Mouse (Mus musculus) testis, postnatal 14 days (tissue): ENCODE results near the gene Trappc10.

Experiments used
- DNase-seq: peaks from one replicate; pipeline ENCODE4 v3.0.0; 2021; ENCODE audit warnings: low spot score

The Trappc10 gene

DNA sequence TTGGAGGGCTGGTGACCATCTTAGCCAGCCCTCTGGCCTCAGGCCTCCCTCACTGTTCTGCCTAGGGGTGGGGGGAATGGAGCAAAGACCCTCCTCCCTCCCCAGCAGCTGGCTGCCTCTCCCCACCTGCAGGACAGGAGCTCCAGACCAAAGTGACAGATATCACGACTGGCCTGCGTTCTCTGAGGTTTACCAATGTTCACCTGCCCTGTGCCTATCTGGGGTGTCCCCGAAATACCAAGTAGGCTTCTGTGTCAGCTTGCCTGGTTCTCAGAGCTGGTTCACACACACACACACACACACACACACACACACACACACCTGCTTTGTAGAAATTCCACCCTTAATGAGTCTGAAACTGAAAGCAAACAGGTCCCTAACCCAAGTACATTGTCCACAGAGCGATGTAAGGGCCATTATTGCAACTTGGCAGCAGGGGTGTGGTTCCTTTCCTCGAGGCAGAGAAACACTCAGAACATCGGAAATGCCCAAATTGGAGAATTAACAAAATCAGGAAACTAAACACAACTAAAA lies 13.8 kb upstream of the Trappc10 start:
- DNase-seq, result no peak

DNA sequence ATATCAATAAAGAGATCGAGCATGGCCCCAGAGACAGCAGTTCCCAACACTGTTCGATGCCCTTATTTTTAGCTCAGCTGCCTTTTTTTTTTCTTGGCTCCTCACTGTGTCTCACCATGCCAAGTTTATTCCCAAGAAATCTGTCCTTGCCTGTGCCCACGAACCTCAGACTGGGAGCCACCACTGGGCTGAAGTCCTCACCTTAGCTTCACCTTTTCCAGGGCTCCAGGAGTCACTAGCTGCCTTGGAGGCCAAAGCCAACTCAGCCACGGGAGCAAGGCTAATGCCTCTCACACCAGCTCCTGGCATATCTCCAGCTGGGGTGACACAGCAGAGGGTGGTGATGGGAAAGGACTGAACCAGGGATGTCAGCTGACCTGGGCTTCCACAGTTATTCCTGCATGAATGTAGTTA lies 11.2 kb upstream of the Trappc10 start:
- DNase-seq, result no peak

GRCm38 (mm10) chr10:78247206-78247605 lies 2.8 kb upstream of the Trappc10 start:
- DNase-seq, result no peak

- DNase-seq, result no peak
Observed at GRCm38 (mm10) chr10:78246725-78247124, 2.3 kb upstream of the Trappc10 start.

DNA sequence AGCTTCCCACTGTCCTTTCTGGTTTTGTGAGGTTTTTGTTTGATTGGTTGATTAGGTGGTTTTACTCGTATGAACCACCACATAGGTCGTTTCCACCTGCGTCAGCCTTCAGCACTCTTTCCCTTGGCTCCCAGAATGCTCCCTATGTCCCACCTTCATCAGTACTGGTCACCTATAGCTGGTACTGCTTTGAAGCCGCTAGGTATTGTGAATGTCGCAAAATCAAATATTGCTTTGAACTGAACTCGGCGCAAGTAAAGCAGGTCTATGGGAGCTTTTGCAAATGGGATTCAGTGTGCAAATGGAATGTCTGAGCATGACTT lies 745 bp upstream of the Trappc10 start:
- no peak for DNase-seq

GRCm38 (mm10) chr10:78244058-78244437 lies 393 bp downstream of the Trappc10 start:
- DNase-seq, result peak; percentile 62

DNA sequence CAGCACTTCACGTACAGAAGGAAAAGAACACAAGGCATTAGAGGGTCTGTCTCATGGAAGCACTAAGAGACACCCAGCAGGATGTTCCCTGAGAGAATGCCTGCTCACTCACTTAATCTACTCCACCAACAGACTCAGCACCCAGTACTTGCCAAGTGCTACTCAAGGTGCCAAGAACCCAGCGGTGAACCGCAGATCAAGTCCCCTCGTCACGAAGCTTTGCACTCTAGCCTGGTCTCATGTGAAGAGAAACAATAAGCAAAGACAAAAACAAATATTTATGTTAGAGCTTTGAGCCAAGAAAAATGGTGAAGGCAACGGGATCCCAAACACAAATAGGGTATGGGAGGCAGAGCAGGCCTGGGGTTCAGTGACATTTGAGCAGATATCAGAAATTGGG lies 5.5 kb downstream of the Trappc10 start:
- no peak for DNase-seq

GRCm38 (mm10) chr10:78238297-78238696 lies 6.1 kb downstream of the Trappc10 start:
- no peak for DNase-seq

- no peak for DNase-seq
Observed at GRCm38 (mm10) chr10:78237809-78238208, 6.6 kb downstream of the Trappc10 start.

- DNase-seq, result no peak
Observed at GRCm38 (mm10) chr10:78236885-78237629, 7.4 kb downstream of the Trappc10 start.

DNA sequence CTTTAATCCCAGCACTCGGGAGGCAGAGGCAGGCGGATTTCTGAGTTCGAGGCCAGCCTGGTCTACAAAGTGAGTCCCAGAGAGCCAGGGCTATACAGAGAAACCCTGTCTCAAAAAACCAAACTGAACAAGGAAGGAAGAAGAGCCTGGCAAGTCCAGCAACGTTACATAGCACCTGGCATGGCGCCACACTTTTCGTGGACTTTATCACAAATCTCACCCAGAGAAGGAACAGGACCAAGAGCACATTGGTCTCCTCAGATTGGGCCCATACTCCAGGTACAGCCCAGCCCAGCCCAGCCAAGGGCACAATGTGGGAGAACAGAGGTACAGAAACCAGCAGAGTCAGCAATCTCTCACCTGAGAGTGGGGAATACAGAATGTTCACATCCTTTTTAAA lies 10.7 kb downstream of the Trappc10 start:
- DNase-seq, result no peak

DNA sequence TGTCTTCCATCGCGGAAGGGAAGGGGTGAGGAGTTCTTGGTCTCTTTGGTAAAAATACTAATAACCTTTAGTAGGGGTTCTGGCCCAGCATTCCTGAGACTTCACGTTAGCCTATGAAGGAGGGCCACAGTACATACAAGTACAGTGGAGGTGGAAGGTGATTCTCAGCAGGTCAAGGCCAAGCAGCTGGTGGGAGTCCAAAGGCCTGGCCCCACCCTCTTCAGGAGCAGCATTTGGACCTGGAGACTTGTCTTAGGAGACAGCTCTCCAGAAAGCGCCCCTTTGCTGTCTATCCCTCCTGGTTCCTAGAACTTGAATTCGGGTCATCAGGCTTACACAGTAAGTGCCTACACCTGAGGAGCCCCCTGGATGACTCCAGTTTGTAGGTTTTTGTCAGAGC lies 11.3 kb downstream of the Trappc10 start:
- DNase-seq, result no peak

- no peak for DNase-seq
Observed at GRCm38 (mm10) chr10:78232301-78232980, 12.0 kb downstream of the Trappc10 start.

- no peak for DNase-seq
Observed at GRCm38 (mm10) chr10:78228560-78228928, 15.9 kb downstream of the Trappc10 start.

DNA sequence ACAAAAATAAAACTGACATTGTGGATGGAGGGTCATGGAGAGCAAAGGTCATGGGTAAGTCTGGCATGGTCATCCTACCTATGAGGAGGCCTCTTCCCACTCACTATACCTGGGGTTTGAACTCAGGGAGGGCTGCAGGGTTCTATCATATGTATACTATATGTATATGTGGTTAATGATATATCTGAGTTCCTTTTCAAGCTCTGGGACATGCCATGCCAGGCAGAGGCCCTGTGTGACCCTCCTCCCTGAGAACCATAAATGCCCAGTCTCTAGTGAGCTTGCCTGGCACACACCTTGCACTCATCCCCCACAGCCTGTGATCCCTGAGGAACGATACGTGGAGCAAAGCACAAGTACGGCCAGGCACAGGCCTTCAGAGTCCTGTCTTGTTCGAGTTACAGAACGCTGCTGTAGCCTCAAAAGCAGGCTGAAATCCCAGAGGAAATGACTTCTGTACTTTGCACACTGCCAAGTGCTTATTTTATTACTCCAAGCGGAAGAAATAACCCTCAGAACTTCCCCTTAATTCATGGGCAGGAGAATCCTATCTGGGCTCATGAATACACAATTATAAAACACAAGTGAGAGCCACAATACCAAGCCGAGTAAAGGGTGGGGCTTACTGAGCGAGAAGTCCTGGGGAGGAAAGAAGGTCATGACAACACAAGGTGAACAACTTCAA lies 16.4 kb downstream of the Trappc10 start:
- no peak for DNase-seq

DNA sequence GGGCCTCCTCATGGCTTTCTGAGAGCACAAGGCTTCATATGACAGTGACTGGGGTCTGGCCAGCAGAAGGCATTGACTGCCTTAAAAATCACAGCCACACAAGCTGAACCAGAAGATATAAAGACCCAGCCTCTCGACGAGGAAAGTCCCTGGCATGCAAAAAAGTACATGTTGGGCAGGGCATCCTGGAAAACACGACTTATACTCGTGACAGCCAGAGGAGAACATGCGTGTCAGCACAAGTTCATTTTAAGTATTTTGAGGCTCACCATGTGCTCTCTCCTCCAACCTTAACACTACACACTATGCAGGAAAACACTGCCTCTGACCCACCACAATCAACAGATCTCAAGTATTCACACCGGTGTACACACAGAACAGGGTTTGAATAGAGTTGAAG lies 20.3 kb downstream of the Trappc10 start:
- no peak for DNase-seq

GRCm38 (mm10) chr10:78222908-78223307 lies 21.5 kb downstream of the Trappc10 start:
- no peak for DNase-seq

DNA sequence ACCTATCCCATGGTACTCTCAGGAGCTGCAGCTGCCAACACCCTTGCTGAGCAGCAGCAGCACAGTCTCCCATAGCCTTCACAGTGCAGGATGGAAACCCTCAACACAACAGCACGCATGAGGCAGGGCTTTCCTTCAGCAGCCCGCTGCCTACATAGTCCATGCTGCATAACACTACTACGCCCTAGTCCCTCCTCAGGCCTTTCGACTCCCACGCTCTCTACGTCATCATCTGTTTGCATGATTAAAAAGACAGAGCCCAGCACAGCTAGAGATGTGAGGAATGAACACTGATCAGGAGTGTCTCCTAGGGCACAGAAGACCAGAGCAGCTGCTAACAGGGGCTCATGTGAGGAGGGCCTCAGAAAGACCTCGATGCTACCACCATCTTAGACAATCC lies 23.1 kb downstream of the Trappc10 start:
- no peak for DNase-seq

DNA sequence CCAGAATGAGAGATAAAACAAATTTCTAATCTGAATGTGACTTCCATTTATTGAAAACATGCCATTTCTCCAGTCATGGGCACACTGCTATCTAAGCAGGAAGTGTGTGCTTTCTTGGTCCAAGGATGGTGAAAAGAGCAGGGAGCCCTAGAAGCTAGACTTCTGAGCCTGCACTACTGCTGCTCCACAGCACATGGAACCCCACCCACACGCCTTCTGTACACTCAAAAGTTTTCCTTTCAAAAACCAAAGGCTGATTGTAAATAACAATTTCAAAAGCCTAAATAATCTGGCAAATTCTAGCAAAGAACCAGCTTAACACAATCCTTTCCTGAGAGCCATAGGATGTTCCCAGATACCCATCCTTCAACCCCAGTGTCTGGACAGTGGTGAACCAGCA lies 24.9 kb downstream of the Trappc10 start:
- DNase-seq, result no peak

DNA sequence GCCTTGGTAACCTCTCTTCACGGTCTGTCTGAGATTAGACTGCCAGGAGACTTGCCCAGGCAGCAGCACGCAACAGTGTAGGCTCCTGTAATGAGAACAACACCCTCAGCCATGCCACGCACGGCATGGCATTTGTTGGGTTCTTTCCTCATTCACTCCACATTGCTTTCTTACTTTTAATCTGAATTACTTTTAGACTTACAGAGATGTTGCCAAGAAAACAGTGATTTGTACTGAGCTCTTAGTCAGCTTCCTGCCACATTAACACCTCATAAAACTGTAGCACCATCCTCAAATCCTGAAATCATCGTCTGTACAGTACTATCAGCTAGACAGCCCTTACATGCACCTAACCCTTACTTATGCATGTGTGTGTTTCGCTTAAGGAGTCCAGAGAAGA lies 25.9 kb downstream of the Trappc10 start:
- no peak for DNase-seq

GRCm38 (mm10) chr10:78216376-78217083 lies 27.9 kb downstream of the Trappc10 start:
- no peak for DNase-seq

DNA sequence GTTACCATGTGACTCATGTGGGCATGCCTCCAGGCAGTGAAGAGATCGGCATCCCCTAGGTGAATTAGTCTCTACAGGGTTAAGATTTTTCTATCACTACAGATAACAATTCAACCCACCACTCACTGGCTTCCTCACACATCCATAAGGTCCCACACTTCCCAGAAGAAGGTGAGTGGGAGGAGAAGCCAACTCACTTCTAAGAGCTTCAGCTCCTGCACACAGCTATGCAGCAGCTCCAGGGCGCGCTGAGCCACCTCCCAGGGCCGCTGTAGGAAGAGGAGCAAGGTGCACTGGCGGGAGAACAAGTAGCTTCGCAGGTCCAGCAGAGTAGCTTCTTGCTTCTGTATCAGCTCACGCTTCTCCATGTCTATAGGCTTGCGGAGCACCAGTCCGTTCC lies 30.1 kb downstream of the Trappc10 start:
- no peak for DNase-seq

- DNase-seq, result no peak
Observed at GRCm38 (mm10) chr10:78211311-78211710, 33.1 kb downstream of the Trappc10 start.
